Mouse (Mus musculus): ENCODE data around the gene Zfp451.

Gene Zfp451

GRCm38 (mm10) chr1:33719733-33720225 lies 94.6 kb downstream of the Zfp451 start, which contains the start of gene Rab23:
Gene Rab23, plus strand, starts transcription at chr1:33719887.
- DNase-seq (ENCODE audit: extremely low read depth, low read depth, low spot score), result no peak

GRCm38 (mm10) chr1:33717636-33718035 lies 96.8 kb downstream of the Zfp451 start:
- DNase-seq (ENCODE audit: extremely low read depth, low read depth, low spot score), result no peak

- no peak for DNase-seq (ENCODE audit: extremely low read depth, low read depth, low spot score)
These were observed 99.6 kb downstream of the Zfp451 start for GRCm38 (mm10) chr1:33714796-33715195.

- DNase-seq (ENCODE audit: extremely low read depth, low read depth, low spot score), result no peak
These were observed 102.4 kb downstream of the Zfp451 start for GRCm38 (mm10) chr1:33712026-33712425.
